Mouse (Mus musculus) thymus, postnatal 4 days (tissue): ENCODE results near the gene Dhrs13.
"Not testable (repeated sequence)": the region's sequence is repeated elsewhere in the genome, so short reads cannot be mapped to it uniquely, and the experiment has no call there.

Experiments used
- DNase-seq: peaks from one replicate; pipeline ENCODE4 v3.0.0; 2021

Gene Dhrs13

GRCm38 (mm10) chr11:78044758-78045251 is 12.7 kb downstream of the Dhrs13 start:
- no peak for DNase-seq

DNA sequence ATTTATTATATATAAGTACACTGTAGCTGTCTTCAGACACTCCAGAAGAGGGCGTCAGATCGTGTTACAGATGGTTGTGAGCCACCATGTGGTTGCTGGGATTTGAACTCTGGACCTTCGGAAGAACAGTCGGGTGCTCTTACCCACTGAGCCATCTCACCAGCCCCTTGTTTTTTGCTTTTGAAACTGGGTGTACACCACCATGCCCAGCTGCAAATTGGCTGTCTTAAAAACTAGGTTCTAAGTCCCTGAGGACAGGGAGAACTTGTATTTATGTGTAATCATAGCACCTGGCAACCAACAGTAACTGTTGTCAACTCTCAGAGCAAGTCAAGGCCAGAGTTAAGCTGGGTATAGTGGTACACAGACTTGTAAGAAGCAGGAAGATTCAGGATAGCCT is 16.6 kb downstream of the Dhrs13 start:
- not testable (repeated sequence) for DNase-seq

DNA sequence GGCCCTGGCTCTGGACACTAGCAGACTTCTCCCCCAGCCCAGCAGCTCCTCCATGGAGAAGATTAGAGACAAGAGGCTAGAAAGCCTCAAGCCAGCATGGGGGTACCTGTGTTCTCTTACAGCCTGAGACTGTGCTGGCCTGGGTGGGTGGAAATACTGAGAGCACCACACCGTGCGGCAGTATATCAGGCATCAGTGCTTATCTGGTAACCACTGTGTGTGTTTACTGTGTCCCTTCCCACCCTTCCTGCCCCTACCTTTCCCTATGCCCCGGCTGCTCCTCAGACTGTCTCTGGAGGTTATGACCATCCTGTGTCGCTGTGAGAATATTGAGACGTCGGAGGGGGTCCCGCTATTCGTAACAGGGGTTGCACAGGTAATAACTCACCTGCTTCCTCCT is 21.0 kb downstream of the Dhrs13 start:
- no peak for DNase-seq

- DNase-seq: no peak
Observed at GRCm38 (mm10) chr11:78056946-78057345, 24.9 kb downstream of the Dhrs13 start.

- DNase-seq: peak; percentile 52
Observed at GRCm38 (mm10) chr11:78059833-78060757, 28.0 kb downstream of the Dhrs13 start.

GRCm38 (mm10) chr11:78062563-78062962 is 30.5 kb downstream of the Dhrs13 start:
- DNase-seq: no peak

DNA sequence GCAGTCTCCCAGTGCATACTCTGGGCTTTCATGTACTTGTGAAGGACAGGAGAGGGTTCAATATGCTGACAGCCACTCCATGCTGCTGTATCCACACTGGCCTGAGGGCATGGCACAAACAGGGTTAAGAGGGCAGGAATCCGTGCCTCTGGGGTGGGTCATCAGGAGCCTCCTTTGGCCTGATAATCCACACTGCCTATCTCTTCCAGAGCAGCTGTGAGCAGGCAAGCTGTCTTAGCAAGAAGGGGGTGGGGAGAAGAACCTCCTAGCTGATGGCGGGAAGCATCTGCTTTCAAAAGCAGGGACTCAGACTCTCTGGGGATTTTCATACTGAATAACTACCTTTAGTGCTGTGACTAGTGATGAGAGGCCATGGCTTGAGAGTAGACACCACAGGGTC is 33.8 kb downstream of the Dhrs13 start:
- DNase-seq: no peak

DNA sequence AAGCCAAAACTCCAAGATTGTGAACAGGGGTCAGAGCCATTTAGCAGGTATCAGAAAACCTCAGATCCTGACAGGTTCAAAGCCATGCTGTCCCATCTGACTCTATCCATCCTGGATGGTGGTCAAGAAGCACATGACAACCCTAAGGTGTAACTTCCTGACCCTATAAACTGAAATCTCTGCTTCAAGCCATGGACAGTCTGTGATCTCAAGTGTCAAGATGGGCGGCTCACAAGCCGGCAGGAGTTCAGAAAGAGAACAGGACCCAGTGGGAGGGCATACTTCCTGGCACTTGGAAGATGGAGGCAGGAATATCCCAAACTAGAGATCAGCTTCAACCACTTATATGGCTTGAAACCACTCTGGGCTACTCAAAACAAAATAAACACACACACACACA is 34.6 kb downstream of the Dhrs13 start:
- no peak for DNase-seq

- no peak for DNase-seq
Observed at GRCm38 (mm10) chr11:78067566-78067965, 35.5 kb downstream of the Dhrs13 start.

- no peak for DNase-seq
Observed at GRCm38 (mm10) chr11:78069130-78069529, 37.0 kb downstream of the Dhrs13 start.

DNA sequence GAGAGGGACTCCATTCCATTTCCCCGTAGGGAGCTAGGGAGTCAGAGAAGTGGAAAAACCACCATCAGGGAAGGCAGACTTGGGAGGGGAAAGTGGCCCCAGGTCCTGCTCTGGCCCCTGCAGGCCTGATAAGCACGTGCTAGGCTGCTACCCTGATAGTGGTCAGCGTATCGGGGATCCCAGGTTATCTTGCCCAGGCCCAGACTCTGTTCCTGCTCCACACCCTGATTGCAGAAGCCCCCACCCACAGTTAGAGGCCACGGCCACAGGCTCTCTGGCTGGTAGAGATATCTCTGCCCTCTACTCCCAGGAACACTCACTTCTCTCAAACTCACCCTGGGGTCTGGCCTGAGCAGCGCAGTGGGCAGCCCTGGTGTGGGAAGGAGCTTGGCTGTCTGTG is 37.6 kb downstream of the Dhrs13 start:
- no peak for DNase-seq

DNA sequence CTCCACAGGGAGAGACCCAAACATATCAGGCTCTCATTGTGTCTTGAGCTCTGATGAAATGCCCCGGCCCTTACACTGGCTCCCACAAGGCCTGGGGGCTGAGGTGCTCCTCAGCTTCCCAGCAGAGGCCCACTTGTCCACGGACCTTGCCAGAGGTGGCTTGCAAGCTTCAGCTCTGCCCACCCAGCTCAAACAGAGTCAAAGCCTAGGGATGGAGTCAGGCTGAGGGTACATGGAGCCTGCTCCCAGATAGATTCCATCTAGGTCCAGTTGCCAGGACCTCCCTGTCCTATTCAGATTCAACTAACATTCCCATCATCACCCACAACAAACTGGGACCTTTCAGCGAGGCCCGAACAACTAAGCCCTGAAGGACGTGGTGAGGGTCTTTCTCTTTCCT is 39.9 kb downstream of the Dhrs13 start:
- DNase-seq: no peak

GRCm38 (mm10) chr11:78072425-78073130 is 40.5 kb downstream of the Dhrs13 start:
- DNase-seq: no peak

DNA sequence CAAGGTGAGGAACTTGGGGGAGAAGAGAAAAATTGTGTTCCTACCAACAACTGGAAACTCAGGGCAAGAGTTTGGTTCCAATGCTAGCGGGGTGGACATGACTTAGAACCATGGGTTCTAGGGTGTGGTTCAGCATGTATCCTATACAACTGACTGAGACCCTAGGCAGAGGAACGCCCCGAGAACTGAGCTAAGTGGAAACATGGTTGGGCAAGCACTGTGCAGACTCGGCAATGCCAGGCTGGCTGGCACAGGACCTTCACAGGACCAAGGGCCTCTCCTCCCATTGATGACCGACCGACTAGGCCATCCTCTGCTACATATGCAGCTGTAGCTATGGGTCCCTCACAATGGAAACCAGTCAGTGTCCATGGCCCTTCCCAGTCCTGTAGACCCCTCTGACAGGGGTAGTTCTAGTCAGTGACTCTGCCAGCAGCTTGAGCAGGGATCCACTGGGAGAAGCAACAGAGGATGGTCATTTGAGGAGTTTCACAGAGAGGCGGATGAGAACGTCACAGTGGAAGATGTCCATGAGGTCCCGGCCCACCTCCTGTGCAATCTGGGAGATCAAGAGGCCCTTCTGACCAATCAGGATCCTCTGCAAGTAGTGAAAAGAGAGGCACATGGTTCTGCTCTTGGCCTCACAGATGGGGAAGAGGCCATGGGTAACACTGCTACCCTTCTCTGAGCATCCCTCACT is 41.6 kb downstream of the Dhrs13 start:
- DNase-seq: no peak

DNA sequence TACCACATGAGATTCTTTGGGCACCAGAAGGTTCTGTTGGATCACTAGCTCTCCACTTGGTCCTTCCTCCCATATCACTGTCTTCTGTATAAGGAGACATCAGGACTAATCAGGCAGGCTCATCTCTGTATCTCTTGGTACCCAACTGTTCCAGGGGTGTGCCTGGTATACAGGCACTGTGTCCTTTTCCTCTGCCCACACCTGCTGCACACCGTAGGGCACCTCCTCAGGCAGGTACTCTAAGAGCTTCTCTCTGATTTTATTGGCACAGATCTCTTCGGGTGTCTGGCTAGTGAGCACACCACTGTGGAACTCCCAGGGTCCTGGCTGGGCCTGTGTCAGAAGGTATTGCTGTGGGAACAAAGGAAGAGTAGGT is 42.2 kb downstream of the Dhrs13 start:
- no peak for DNase-seq

DNA sequence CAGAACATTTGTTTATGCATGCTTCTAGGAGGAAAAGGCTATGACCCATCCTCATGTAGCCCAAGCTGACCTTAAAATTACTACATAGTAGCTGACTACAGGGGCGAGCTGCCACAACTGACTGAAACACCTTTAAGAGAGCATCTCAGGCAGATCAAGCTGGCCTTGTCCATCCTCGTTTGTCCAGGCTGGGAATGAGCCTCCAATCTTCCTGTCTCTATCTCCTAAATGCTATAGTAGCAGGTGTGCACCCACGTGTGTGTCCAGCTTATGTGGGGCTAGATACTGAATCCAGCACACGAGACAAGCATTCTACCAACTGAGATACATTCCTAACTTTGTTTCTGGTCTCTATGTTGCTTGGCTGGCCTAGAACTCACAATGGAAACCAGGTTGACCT is 42.6 kb downstream of the Dhrs13 start:
- DNase-seq: no peak

- peak; percentile 81 for DNase-seq
Observed at GRCm38 (mm10) chr11:78079961-78080921, 48.2 kb downstream of the Dhrs13 start, which contains the start of gene Eral1. TSS of gene Eral1 (minus strand) at chr11:78080383.

- no peak for DNase-seq
Observed at GRCm38 (mm10) chr11:78083595-78083994, 51.5 kb downstream of the Dhrs13 start.

GRCm38 (mm10) chr11:78086925-78087479 is 54.9 kb downstream of the Dhrs13 start:
- DNase-seq: no peak
